Mouse (Mus musculus) kidney, adult 11 months (tissue): Measurements from ENCODE around the gene C130032M10Rik.
A peak's percentile ranks its signal among the peaks of the same experiment; 100 is the strongest.

ENCODE experiments used
- DNase-seq: peaks from one replicate; pipeline ENCODE4 v3.0.0; 2022

C130032M10Rik gene

GRCm38 (mm10) chr9:114515364-114515763 is at the start of gene C130032M10Rik:
C130032M10Rik (plus strand) TSS chr9:114515697.
- DNase-seq, result no peak

- DNase-seq, result no peak
Measured at GRCm38 (mm10) chr9:114466871-114467270, 48.6 kb upstream of the C130032M10Rik start.

GRCm38 (mm10) chr9:114468217-114468616 is 47.3 kb upstream of the C130032M10Rik start:
- no peak for DNase-seq

- DNase-seq, result no peak
Measured at GRCm38 (mm10) chr9:114468701-114469100, 46.8 kb upstream of the C130032M10Rik start.

GRCm38 (mm10) chr9:114471892-114472291 is 43.6 kb upstream of the C130032M10Rik start:
- DNase-seq, result no peak

- DNase-seq, result no peak
Measured at GRCm38 (mm10) chr9:114477019-114477418, 38.5 kb upstream of the C130032M10Rik start.

- no peak for DNase-seq
Measured at GRCm38 (mm10) chr9:114480940-114481339, 34.6 kb upstream of the C130032M10Rik start.

GRCm38 (mm10) chr9:114484771-114485170 is 30.7 kb upstream of the C130032M10Rik start:
- DNase-seq, result no peak

- DNase-seq, result no peak
Measured at GRCm38 (mm10) chr9:114486808-114487207, 28.7 kb upstream of the C130032M10Rik start.

GRCm38 (mm10) chr9:114487481-114488258 is 27.8 kb upstream of the C130032M10Rik start:
- no peak for DNase-seq

- no peak for DNase-seq
Measured at GRCm38 (mm10) chr9:114496469-114496868, 19.0 kb upstream of the C130032M10Rik start.

- peak; percentile 65 for DNase-seq
Measured at GRCm38 (mm10) chr9:114498218-114498617, 17.3 kb upstream of the C130032M10Rik start.

GRCm38 (mm10) chr9:114499783-114500515 is 15.5 kb upstream of the C130032M10Rik start:
- DNase-seq, result peak; percentile 34

GRCm38 (mm10) chr9:114501111-114501510 is 14.4 kb upstream of the C130032M10Rik start:
- no peak for DNase-seq

- no peak for DNase-seq
Measured at GRCm38 (mm10) chr9:114501913-114502312, 13.6 kb upstream of the C130032M10Rik start.

GRCm38 (mm10) chr9:114502711-114503427 is 12.6 kb upstream of the C130032M10Rik start:
- DNase-seq, result no peak

- DNase-seq, result no peak
Measured at GRCm38 (mm10) chr9:114504816-114505215, 10.7 kb upstream of the C130032M10Rik start, which contains the start of gene Ccr4. Ccr4 (minus strand) TSS chr9:114504916.

GRCm38 (mm10) chr9:114506564-114506963 is 8.9 kb upstream of the C130032M10Rik start:
- no peak for DNase-seq

GRCm38 (mm10) chr9:114507421-114507820 is 8.1 kb upstream of the C130032M10Rik start:
- DNase-seq, result no peak

GRCm38 (mm10) chr9:114509785-114510184 is 5.7 kb upstream of the C130032M10Rik start:
- DNase-seq, result no peak

GRCm38 (mm10) chr9:114512831-114513230 is 2.7 kb upstream of the C130032M10Rik start:
- DNase-seq, result no peak

- no peak for DNase-seq
Measured at GRCm38 (mm10) chr9:114517924-114518497, 2.5 kb downstream of the C130032M10Rik start.
